Mouse (Mus musculus) retina, postnatal 7 days (tissue): Measurements from ENCODE around the gene Tia1.

ENCODE experiments used
- DNase-seq: peaks from one replicate; pipeline ENCODE4 v3.0.0-alpha.2; 2012; ENCODE audit warnings: low read depth, low spot score

The Tia1 gene

GRCm38 (mm10) chr6:86480189-86480831 lies 76.3 kb downstream of the Tia1 start:
- no peak for DNase-seq

GRCm38 (mm10) chr6:86481871-86482270 lies 77.9 kb downstream of the Tia1 start:
- no peak for DNase-seq
